Comparison of ENCODE assay signal across 8 mouse cellular contexts in the genomic region with DNA sequence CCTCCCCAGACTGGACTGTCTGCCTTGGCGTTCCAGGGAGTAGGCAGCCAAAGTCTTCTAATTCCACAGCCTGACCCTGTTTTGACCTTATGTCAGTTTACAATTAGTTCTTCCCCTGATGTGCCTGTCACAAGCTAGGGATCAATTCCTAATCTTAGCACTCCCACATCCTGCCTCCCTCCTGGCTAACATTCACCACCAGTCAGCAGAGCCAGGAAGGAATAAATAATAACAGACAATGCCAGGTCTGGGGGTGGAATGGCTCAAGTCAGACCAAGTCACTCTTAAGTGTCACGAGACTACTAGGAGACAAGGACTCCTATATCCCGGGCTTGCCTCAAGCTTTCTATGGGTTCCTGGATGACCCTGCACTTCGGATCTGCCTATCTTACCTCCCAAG. TPM values are rescaled to one million over a fixed set of nuclear protein-coding genes. Genes with fewer than 3 reads are reported as not detected.
A peak's percentile ranks its signal among the peaks of the same experiment; 100 is the strongest.
DNase-seq lines count a peak whose midpoint lies in the region; ATAC-seq and TF ChIP-seq lines count a peak whose summit lies in the region.

No protein-coding gene starts in this region.

- no peaks in the 10 kb centered on the region for H3K9me3 ChIP-seq in neural tube, embryonic 11.5 days (ENCODE audit: control insufficient read depth, low read length)
- H3K9me3 ChIP-seq in hindbrain, embryonic 13.5 days = no peaks in the 10 kb centered on the region

- peaks cover 14% of the 10 kb centered on the region; the same call in 1 of the 2 replicates for H3K4me1 ChIP-seq in neural tube, embryonic 11.5 days (ENCODE audit: control insufficient read depth, insufficient read depth, low read length)
- peaks cover 67% of the 10 kb centered on the region for H3K4me1 ChIP-seq in hindbrain, embryonic 13.5 days (replicated peaks)
- H3K4me1 ChIP-seq in lung, adult 2 months (ENCODE audit: control insufficient read depth, insufficient read depth, low read length) = peaks cover 11% of the 10 kb centered on the region; the same call in 1 of the 2 replicates

- H3K27me3 ChIP-seq in neural tube, embryonic 11.5 days (ENCODE audit: control insufficient read depth, insufficient read depth, low read length) = no peaks in the 10 kb centered on the region
- no peaks in the 10 kb centered on the region for H3K27me3 ChIP-seq in hindbrain, embryonic 13.5 days

- no peak for TF ChIP-seq POLR2A in lung, adult 2 months (IDR thresholded peaks at IDR 0.05; ENCODE audit: borderline replicate concordance, extremely low read depth, low read depth, low read length)

- peak overlapping the region; percentile 82 for H3K4me2 ChIP-seq in neural tube, embryonic 11.5 days (ENCODE audit: low read depth)
- peak overlapping the region; percentile 84; the same call in 1 of the 2 replicates for H3K4me2 ChIP-seq in hindbrain, embryonic 13.5 days

- no peak; the same call in 1 of the 2 replicates for ATAC-seq in neural tube, embryonic 11.5 days (ENCODE audit: insufficient read depth, low FRiP score, low TSS enrichment)
- ATAC-seq in hindbrain, embryonic 13.5 days (ENCODE audit: low FRiP score) = no peak

- no peak for TF ChIP-seq CTCF in lung, adult 2 months (IDR thresholded peaks at IDR 0.05; ENCODE audit: insufficient read depth, low read length)

- no peak overlapping the region for H3K27ac ChIP-seq in neural tube, embryonic 11.5 days (ENCODE audit: low read depth, low read length)
- H3K27ac ChIP-seq in hindbrain, embryonic 13.5 days = no peak overlapping the region

- H3K4me3 ChIP-seq in neural tube, embryonic 11.5 days (ENCODE audit: low read depth, low read length) = no peak overlapping the region
- no peak overlapping the region; the same call in 1 of the 2 replicates for H3K4me3 ChIP-seq in hindbrain, embryonic 13.5 days
- no peak overlapping the region for H3K4me3 ChIP-seq in lung, adult 2 months (replicated peaks; ENCODE audit: extremely low read depth, low read depth, low read length)

- H3K9ac ChIP-seq in neural tube, embryonic 11.5 days (ENCODE audit: low read length) = no peak overlapping the region
- H3K9ac ChIP-seq in hindbrain, embryonic 13.5 days = no peak overlapping the region

- H3K36me3 ChIP-seq in neural tube, embryonic 11.5 days (ENCODE audit: control insufficient read depth, insufficient read depth, low read length) = no peaks in the 10 kb centered on the region
- no peaks in the 10 kb centered on the region for H3K36me3 ChIP-seq in hindbrain, embryonic 13.5 days

- DNase-seq in neural tube, embryonic 11.5 days (ENCODE audit: low spot score) = no peak
- no peak for DNase-seq in neural tube, embryonic 10.5 days (ENCODE audit: extremely low spot score, low spot score)
- DNase-seq in lung, adult 2 months = peak; percentile 35
- no peak for DNase-seq in Muller cell, postnatal 12 days (ENCODE audit: inconsistent ontology term)
- no peak for DNase-seq in embryo, embryonic 9.5 days (ENCODE audit: extremely low spot score)
- DNase-seq in left cerebral cortex, adult 9 months (ENCODE audit: low spot score in 2 of 2) = no peak
- DNase-seq in adrenal gland, postnatal 36 days = no peak

- WGBS in neural tube, embryonic 11.5 days = 35% methylated on average over 3 of the region's 4 CpGs
- WGBS in hindbrain, embryonic 13.5 days = 33% methylated on average over 4 of the region's 4 CpGs
- 8% methylated on average over 4 of the region's 4 CpGs for WGBS in lung, adult 2 months

RNA-seq across cellular contexts. Expression of a gene that starts 20.8 kb away (rescaled TPM):
- polyA plus RNA-seq in neural tube, embryonic 11.5 days (2014; fragmentation: Nextera tagmentation; extraction: Ambion mirVana) = 10.8 and 12.0 TPM in 2 replicates
- polyA plus RNA-seq in hindbrain, embryonic 13.5 days (2015; fragmentation: Nextera tagmentation; extraction: Ambion mirVana) = 18.3 and 19.9 TPM in 2 replicates
- polyA plus RNA-seq in lung, adult 2 months (2012; rRNA removed) = 23.7 and 29.1 TPM in 2 replicates
- 100 to 1,000 TPM in 1 of 2 experiments, 10 to 100 TPM in 1; 71.8 to 110 TPM for total RNA-seq in adrenal gland, postnatal 36 days (2021)
